Mouse (Mus musculus): ENCODE data around the gene Trub2.

Trub2 gene

GRCm38 (mm10) chr2:29723132-29723531, 65.2 kb downstream of the Trub2 start:
- no peak for DNase-seq

- peak in 1 of 2 experiments; percentile 18 for DNase-seq
Measured at GRCm38 (mm10) chr2:29718581-29718980, 69.7 kb downstream of the Trub2 start.

- DNase-seq, result peak; percentile 78 to 83
Measured at GRCm38 (mm10) chr2:29716691-29717090, 71.6 kb downstream of the Trub2 start.

- no peak for DNase-seq
Measured at GRCm38 (mm10) chr2:29716143-29716542, 72.2 kb downstream of the Trub2 start.

- no peak for DNase-seq
Measured at GRCm38 (mm10) chr2:29714127-29714526, 74.2 kb downstream of the Trub2 start.

DNA sequence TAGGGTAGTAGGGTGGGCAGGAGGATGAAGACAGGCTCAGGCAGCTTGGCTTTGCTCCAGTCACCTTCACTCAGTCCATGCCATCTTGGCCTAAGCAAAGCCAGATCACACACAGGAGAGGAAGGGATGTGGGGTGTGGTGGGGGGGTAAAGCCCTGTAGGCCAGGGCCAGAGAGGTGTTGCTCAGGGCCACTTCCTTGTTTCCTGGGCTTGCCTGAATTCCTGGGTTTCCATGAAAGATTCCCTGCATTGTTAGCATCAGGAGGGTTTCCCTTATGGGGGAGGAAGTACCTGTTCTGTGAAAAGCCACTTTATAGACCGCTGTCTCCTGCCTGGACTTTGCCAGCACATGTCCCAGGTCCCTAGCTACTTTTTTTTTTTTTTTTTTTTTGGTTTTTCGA, 74.8 kb downstream of the Trub2 start:
- no peak for DNase-seq

- DNase-seq, result no peak
Measured at GRCm38 (mm10) chr2:29711877-29712276, 76.4 kb downstream of the Trub2 start.
